Mouse (Mus musculus): ENCODE data around the gene Hmgcr. TPM values are rescaled to one million over a fixed set of nuclear protein-coding genes. Genes with fewer than 3 reads are reported as not detected.
A peak's percentile ranks its signal among the peaks of the same experiment; 100 is the strongest.

Hmgcr gene
- total RNA-seq (2021) = 100 to 1,000 TPM; 136 to 162 TPM
- long read RNA-seq, experiment 1, full-length matches to known transcripts = 67 of 94 reads
- long read RNA-seq, experiment 1, partial matches to known transcripts = 18 of 94 reads
- long read RNA-seq, experiment 1, other reads (novel, unspliced or antisense) = 9 of 94 reads
- long read RNA-seq, experiment 2, full-length matches to known transcripts = 3 of 5 reads
- long read RNA-seq, experiment 2, partial matches to known transcripts = 0 of 5 reads
- long read RNA-seq, experiment 2, other reads (novel, unspliced or antisense) = 2 of 5 reads

DNA sequence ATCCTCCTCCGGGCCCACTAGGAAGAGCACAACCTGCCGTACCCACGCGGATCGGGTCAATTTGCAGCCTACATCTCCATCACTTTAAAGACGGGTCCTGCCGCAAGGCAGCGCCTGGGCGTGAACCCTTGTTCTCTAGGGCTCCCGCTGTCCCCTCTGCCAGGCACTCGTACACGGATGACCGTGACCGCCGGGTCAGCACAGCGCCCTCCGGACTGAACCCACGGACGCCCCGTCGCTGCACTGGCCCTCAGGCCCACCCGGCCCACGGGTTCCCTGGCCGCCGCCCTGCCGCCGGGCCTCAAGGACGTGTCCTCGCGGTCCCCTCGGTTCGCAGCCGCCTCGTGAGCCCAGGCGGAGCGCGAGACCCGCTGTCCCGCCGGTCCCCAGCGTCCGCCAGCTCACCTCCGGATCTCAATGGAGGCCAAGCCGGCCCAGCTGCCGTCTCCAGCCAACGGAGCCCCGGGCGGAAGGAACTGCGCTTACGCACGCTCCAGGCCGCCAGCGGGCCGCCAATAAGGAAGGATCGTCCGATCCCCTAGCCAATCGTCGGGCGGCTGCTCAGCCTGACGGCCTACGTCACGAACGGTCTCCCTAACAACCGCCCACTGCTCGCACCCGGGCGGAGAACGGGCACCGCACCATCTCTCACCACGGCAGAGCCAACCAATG, at the start of gene Hmgcr:
Hmgcr (minus strand) TSS at position 531 of the 672 bp plus-strand sequence.
- DNase-seq = peak; percentile 98

GRCm38 (mm10) chr13:96720003-96720402, 49.3 kb upstream of the Hmgcr start:
- peak in 1 of 2 experiments; percentile 24 for DNase-seq

- no peak for DNase-seq
Observed at GRCm38 (mm10) chr13:96717821-96718220, 47.1 kb upstream of the Hmgcr start.

DNA sequence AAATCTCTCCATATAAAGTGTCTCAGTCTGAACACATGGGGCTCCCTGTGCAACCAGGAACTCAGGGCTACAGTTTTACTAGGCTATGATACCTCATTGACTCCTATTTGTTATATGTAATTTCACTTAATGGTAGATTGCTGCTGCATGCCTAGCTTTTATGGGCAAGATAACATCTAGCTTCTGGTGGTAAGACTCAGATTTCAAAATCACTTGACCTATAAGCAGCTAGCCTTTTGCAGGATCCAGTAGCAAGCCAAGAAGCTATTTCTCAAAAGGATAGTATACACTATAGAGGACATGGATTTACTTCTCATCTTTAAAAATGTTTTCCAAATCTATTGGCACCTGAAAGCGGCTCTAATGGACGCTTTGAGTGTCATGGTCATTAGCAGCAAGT, 45.6 kb upstream of the Hmgcr start:
- no peak for DNase-seq

- DNase-seq = no peak
Observed at GRCm38 (mm10) chr13:96709269-96710233, 38.8 kb upstream of the Hmgcr start.

DNA sequence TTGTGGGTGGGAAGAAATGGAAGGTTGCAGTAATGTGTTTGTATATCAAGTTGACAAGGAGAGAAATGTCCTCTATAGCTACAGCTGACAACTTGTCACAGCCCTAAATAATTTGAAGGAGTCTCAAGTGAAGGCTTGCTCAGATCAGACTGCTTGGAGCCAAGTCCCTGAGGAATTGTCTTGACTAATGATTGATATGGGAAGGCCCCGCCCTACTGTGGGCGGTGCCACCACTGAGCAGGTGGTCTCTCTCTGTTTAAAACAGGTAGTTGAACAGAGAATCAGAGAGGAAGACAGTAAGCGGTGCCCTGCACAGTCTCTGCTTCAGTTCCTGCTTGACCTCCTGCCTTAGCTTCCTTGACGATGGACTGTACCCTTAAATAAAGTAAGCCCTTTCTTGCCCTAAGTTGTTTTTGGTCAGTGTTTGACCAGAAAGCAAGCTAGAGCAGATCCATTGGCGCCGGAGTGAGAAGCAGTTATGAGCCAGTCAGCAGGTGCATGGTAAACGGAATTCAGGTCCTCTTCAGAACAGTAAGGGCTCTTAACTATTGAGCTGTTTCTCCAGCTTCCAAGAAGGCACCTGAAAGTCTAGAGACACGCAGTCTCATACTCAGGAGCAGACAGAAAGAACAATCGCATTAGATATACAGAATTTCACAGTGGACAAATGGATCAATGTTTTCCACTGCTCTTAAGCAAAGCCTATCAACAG, 32.0 kb upstream of the Hmgcr start:
- DNase-seq = no peak

GRCm38 (mm10) chr13:96697805-96698586, 27.3 kb upstream of the Hmgcr start:
- peak; percentile 32 to 33 for DNase-seq

- DNase-seq = no peak
Observed at GRCm38 (mm10) chr13:96695428-96695827, 24.7 kb upstream of the Hmgcr start.

- DNase-seq = no peak
Observed at GRCm38 (mm10) chr13:96689901-96690300, 19.2 kb upstream of the Hmgcr start.

DNA sequence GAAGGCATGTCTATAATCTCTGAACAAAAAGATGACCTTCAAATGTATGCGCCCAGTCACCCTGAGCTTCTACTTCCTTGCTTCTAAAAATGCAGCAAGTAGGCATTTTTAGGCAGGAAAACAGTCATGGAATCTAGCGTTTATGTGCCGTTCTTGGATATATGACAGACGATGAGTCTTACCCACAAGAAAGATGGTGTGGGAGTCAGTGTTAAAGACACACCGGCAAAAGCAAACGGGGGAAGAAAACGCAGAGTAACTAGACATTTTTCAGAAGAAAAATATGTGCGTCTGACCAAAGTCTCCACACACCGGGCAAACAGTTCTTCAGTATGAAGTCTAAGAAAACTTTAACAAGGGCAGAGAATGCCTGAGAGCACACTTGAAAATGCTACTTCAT, 16.5 kb upstream of the Hmgcr start:
- DNase-seq = no peak

DNA sequence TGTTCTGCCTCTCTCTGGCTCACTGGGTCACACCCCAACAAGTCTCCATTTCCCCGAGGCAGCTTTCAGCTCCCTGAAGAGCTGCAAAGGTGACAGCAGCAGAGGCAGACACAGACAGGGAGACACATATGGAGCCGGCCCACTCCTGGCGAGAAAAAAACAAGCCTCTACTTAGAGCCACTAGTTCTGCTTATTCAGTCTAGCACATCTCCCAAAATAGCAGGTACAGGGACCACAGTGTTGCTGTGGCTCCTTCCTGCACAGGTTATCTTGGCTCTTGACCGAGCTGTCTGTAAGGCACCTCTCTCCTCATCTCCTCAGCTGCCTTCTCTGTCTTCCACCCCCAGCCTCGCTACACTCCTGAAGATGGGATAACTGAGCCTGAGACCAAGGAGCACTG, 14.0 kb upstream of the Hmgcr start:
- DNase-seq = no peak

- no peak for DNase-seq
Observed at GRCm38 (mm10) chr13:96681088-96681620, 10.4 kb upstream of the Hmgcr start.

- no peak for DNase-seq
Observed at GRCm38 (mm10) chr13:96680163-96681087, 9.7 kb upstream of the Hmgcr start.

DNA sequence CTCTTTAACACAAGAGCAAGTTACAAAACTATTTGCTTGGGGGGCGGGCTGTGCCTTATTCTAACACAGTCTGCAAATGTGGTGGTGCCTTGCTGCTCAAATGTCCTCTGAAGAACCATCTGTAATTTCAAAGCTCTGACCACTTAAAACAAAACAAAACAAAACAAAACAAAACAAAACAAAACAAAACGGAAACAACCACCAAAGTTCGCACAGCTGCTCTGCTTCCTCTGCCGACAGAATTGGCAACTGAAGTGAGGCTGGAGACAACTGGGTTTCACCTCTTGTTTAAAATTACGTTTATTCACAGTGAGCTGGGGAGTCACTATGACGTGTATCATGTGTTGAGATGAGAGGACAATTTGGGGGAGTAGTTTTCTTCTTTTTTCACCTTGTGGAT, 7.9 kb upstream of the Hmgcr start:
- no peak for DNase-seq

DNA sequence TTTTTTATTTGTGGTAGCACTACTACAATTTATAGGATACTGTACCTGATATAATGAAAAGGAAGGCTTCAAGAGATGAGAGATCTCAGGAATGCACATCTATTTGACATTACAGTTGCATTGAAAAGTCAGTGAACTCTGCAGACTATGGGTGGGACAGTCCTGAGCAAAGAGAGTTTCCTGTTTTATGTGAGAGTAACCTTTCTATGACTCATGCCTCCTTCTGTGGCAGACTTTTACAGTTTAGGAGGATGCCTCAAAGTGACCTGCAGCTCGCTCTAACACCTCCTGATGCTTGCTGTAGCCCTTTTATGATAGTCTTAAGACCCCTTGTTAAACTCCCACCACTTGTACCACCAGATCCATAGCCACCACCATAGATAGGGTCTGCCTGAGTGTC, 6.3 kb upstream of the Hmgcr start:
- no peak for DNase-seq

DNA sequence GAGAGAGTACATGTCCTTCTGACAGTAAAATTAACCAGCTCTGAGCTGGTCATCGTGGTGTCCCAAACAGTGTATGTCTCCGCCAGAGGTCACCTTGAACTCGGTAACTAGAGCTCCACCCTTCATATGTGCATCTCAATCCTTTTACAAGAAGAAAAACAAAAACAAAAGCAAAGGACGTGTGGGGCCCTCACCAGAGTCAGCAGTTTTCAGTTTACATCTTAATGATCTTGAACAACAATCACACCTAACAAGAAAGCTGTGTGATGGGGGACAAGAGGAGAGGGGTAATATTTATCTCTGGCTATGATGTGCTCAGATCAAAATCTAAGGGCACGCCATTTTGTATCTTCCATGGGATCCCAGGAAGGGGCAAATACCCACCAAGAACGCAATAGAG, 5.0 kb upstream of the Hmgcr start:
- no peak for DNase-seq

- DNase-seq = no peak
Observed at GRCm38 (mm10) chr13:96673817-96674216, 3.1 kb upstream of the Hmgcr start.

GRCm38 (mm10) chr13:96672276-96672675, 1.5 kb upstream of the Hmgcr start:
- no peak for DNase-seq

GRCm38 (mm10) chr13:96671906-96672234, 1.1 kb upstream of the Hmgcr start:
- no peak for DNase-seq
